Mouse (Mus musculus) bone marrow macrophage, adult 2 months (primary cell): ENCODE data around the gene Idnk.

ENCODE experiments used
- CTCF ChIP-seq: IDR thresholded peaks from 2 replicates; pipeline ENCODE4 v1.5.1; 2012; ENCODE audit warnings: low read depth, mild to moderate bottlenecking, low read length, moderate library complexity
- POLR2A ChIP-seq: IDR thresholded peaks from 2 replicates; pipeline ENCODE4 v1.6.1; 2012; ENCODE audit warnings: mild to moderate bottlenecking, low read depth, low read length, borderline replicate concordance

GRCm38 (mm10) chr13:58177511-58178208 is 20.2 kb downstream of the Idnk start:
- TF ChIP-seq POLR2A (no peak), CTCF (no peak)
